Mouse (Mus musculus): ENCODE data around the gene Fat3. TPM values are rescaled to one million over a fixed set of nuclear protein-coding genes. Genes with fewer than 3 reads are reported as not detected.

Gene Fat3
- polyA plus RNA-seq, 1 experiment from 2014 or later: 5.8 TPM

GRCm38 (mm10) chr9:16098553-16098952, 402.5 kb downstream of the Fat3 start:
- no peaks in the 10 kb centered on the region for H3K36me3 ChIP-seq

GRCm38 (mm10) chr9:16093047-16093668, 407.9 kb downstream of the Fat3 start:
- Histone ChIP-seq H3K27ac (no peak overlapping the region), H3K27me3 (no peaks in the 10 kb centered on the region), H3K4me3 (no peak overlapping the region), H3K9me3 (no peaks in the 10 kb centered on the region), H3K9ac (no peak overlapping the region), H3K4me2 (replicated peaks) (no peak overlapping the region), H3K4me1 (no peaks in the 10 kb centered on the region), H3K36me3 (no peaks in the 10 kb centered on the region)
- ATAC-seq (ENCODE audit: low FRiP score, low read depth): no peak
- 81% methylated on average over 8 of the region's 8 CpGs for WGBS

More at GRCm38 (mm10) chr9:16098553-16098952, 402.5 kb downstream of the Fat3 start:
- no peak for ATAC-seq (ENCODE audit: low FRiP score, low read depth)
- Histone ChIP-seq H3K4me3 (no peak overlapping the region), H3K27me3 (no peaks in the 10 kb centered on the region), H3K4me1 (no peaks in the 10 kb centered on the region), H3K4me2 (replicated peaks) (no peak overlapping the region), H3K27ac (no peak overlapping the region), H3K9me3 (no peaks in the 10 kb centered on the region), H3K9ac (no peak overlapping the region)
- 85% methylated on average over 2 of the region's 2 CpGs for WGBS

GRCm38 (mm10) chr9:16092051-16092967, 408.8 kb downstream of the Fat3 start:
- no peaks in the 10 kb centered on the region for H3K4me1 ChIP-seq
- WGBS: 65% methylated on average over 5 of the region's 5 CpGs
- no peak overlapping the region for H3K4me2 ChIP-seq (replicated peaks)
- H3K4me3 ChIP-seq: no peak overlapping the region
- no peak overlapping the region for H3K27ac ChIP-seq
- no peak overlapping the region for H3K9ac ChIP-seq
- ATAC-seq (ENCODE audit: low FRiP score, low read depth): no peak
- H3K9me3 ChIP-seq: no peaks in the 10 kb centered on the region
- no peaks in the 10 kb centered on the region for H3K27me3 ChIP-seq
- no peaks in the 10 kb centered on the region for H3K36me3 ChIP-seq

GRCm38 (mm10) chr9:16079292-16079691, 421.8 kb downstream of the Fat3 start:
- Histone ChIP-seq H3K4me3 (no peak overlapping the region), H3K27me3 (no peaks in the 10 kb centered on the region), H3K4me2 (replicated peaks) (no peak overlapping the region), H3K4me1 (peaks cover 5% of the 10 kb centered on the region; the same call in 1 of the 2 replicates), H3K9me3 (no peaks in the 10 kb centered on the region), H3K36me3 (no peaks in the 10 kb centered on the region), H3K27ac (no peak overlapping the region), H3K9ac (no peak overlapping the region)
- no peak for ATAC-seq (ENCODE audit: low FRiP score, low read depth)
- 67% methylated on average over 2 of the region's 2 CpGs for WGBS

- H3K9me3 ChIP-seq: no peaks in the 10 kb centered on the region
- H3K4me1 ChIP-seq: peaks cover 5% of the 10 kb centered on the region; the same call in 1 of the 2 replicates
- no peak for ATAC-seq (ENCODE audit: low FRiP score, low read depth)
- no peak overlapping the region for H3K4me3 ChIP-seq
- no peaks in the 10 kb centered on the region for H3K36me3 ChIP-seq
- WGBS: 57% methylated on average over 2 of the region's 2 CpGs
- no peak overlapping the region for H3K9ac ChIP-seq
- H3K27me3 ChIP-seq: no peaks in the 10 kb centered on the region
- no peak overlapping the region for H3K4me2 ChIP-seq (replicated peaks)
- H3K27ac ChIP-seq: no peak overlapping the region
Observed at GRCm38 (mm10) chr9:16074664-16075063, 426.4 kb downstream of the Fat3 start.

- ATAC-seq (ENCODE audit: low FRiP score, low read depth): no peak
- H3K9ac ChIP-seq: no peak overlapping the region
- WGBS: 65% methylated on average over 6 of the region's 6 CpGs
- peaks cover 5% of the 10 kb centered on the region; the same call in 1 of the 2 replicates for H3K4me1 ChIP-seq
- H3K27ac ChIP-seq: no peak overlapping the region
- no peaks in the 10 kb centered on the region for H3K9me3 ChIP-seq
- no peaks in the 10 kb centered on the region for H3K36me3 ChIP-seq
- no peaks in the 10 kb centered on the region for H3K27me3 ChIP-seq
- no peak overlapping the region for H3K4me3 ChIP-seq
- H3K4me2 ChIP-seq (replicated peaks): no peak overlapping the region
Observed at GRCm38 (mm10) chr9:16074116-16074515, 427.0 kb downstream of the Fat3 start.

GRCm38 (mm10) chr9:16063447-16063846, 437.6 kb downstream of the Fat3 start:
- 0 out of 2 replicates have a peak, but pooled peaks cover 2% of the 10 kb centered on the region for H3K4me1 ChIP-seq
- no peaks in the 10 kb centered on the region for H3K36me3 ChIP-seq
- H3K4me2 ChIP-seq (replicated peaks): no peak overlapping the region
- no peak overlapping the region for H3K4me3 ChIP-seq
- no peak for ATAC-seq (ENCODE audit: low FRiP score, low read depth)
- 57% methylated on average over 4 of the region's 4 CpGs for WGBS
- H3K9me3 ChIP-seq: no peaks in the 10 kb centered on the region
- H3K27me3 ChIP-seq: no peaks in the 10 kb centered on the region
- no peak overlapping the region for H3K9ac ChIP-seq
- no peak overlapping the region for H3K27ac ChIP-seq

GRCm38 (mm10) chr9:16062472-16062871, 438.6 kb downstream of the Fat3 start:
- ATAC-seq (ENCODE audit: low FRiP score, low read depth): no peak
- Histone ChIP-seq H3K9ac (no peak overlapping the region), H3K4me1 (0 out of 2 replicates have a peak, but pooled peaks cover 2% of the 10 kb centered on the region), H3K27ac (no peak overlapping the region), H3K4me2 (replicated peaks) (no peak overlapping the region), H3K36me3 (no peaks in the 10 kb centered on the region), H3K4me3 (no peak overlapping the region), H3K27me3 (no peaks in the 10 kb centered on the region), H3K9me3 (no peaks in the 10 kb centered on the region)

GRCm38 (mm10) chr9:16046686-16047085, 454.4 kb downstream of the Fat3 start:
- Histone ChIP-seq H3K4me1 (no peaks in the 10 kb centered on the region), H3K9ac (no peak overlapping the region), H3K27me3 (no peaks in the 10 kb centered on the region), H3K36me3 (no peaks in the 10 kb centered on the region), H3K4me2 (replicated peaks) (no peak overlapping the region), H3K9me3 (no peaks in the 10 kb centered on the region), H3K4me3 (no peak overlapping the region), H3K27ac (no peak overlapping the region)
- no peak for ATAC-seq (ENCODE audit: low FRiP score, low read depth)
- 80% methylated on average over 2 of the region's 2 CpGs for WGBS

GRCm38 (mm10) chr9:16037375-16037774, 463.7 kb downstream of the Fat3 start:
- Histone ChIP-seq H3K27me3 (no peaks in the 10 kb centered on the region), H3K9ac (no peak overlapping the region), H3K27ac (no peak overlapping the region), H3K9me3 (no peaks in the 10 kb centered on the region), H3K4me3 (no peak overlapping the region), H3K4me2 (replicated peaks) (no peak overlapping the region), H3K36me3 (no peaks in the 10 kb centered on the region), H3K4me1 (no peaks in the 10 kb centered on the region)
- ATAC-seq (ENCODE audit: low FRiP score, low read depth): no peak
- WGBS: 55% methylated on average over 3 of the region's 3 CpGs

- Histone ChIP-seq H3K4me3 (no peak overlapping the region), H3K9me3 (no peaks in the 10 kb centered on the region), H3K4me2 (replicated peaks) (no peak overlapping the region), H3K4me1 (no peaks in the 10 kb centered on the region), H3K36me3 (no peaks in the 10 kb centered on the region), H3K27me3 (no peaks in the 10 kb centered on the region), H3K9ac (no peak overlapping the region), H3K27ac (no peak overlapping the region)
- no peak for ATAC-seq (ENCODE audit: low FRiP score, low read depth)
Observed at GRCm38 (mm10) chr9:16036346-16036745, 464.7 kb downstream of the Fat3 start.

GRCm38 (mm10) chr9:16029715-16030285, 471.3 kb downstream of the Fat3 start:
- Histone ChIP-seq H3K4me1 (peaks cover 34% of the 10 kb centered on the region), H3K27me3 (no peaks in the 10 kb centered on the region), H3K9ac (no peak overlapping the region), H3K36me3 (no peaks in the 10 kb centered on the region), H3K4me2 (replicated peaks) (no peak overlapping the region), H3K4me3 (no peak overlapping the region), H3K9me3 (no peaks in the 10 kb centered on the region), H3K27ac (no peak overlapping the region)
- no peak for ATAC-seq (ENCODE audit: low FRiP score, low read depth)
- 84% methylated on average over 11 of the region's 11 CpGs for WGBS

All from limb, embryonic 13.5 days (tissue).